Mouse (Mus musculus): ENCODE measurements around the gene Smyd1. TPM values are rescaled to one million over a fixed set of nuclear protein-coding genes. Genes with fewer than 3 reads are reported as not detected.
"Not testable (repeated sequence)": the region's sequence is repeated elsewhere in the genome, so short reads cannot be mapped to it uniquely, and the experiment has no call there.

The Smyd1 gene
- 100 to 1,000 TPM; 337 to 360 TPM for total RNA-seq (2021)
- long read RNA-seq, experiment 1, transcript Smyd1-201 (10 exons, 3,361 nt) = major isoform, 85 of 204 reads
- long read RNA-seq, experiment 1, transcript Smyd1-202 (9 exons, 3,292 nt) = minor isoform, 37 of 204 reads
- long read RNA-seq, experiment 1, partial matches to known transcripts = 13 of 204 reads
- long read RNA-seq, experiment 1, other reads (novel, unspliced or antisense) = 69 of 204 reads
- long read RNA-seq, experiment 2, transcript Smyd1-202 (9 exons, 3,292 nt) = minor isoform, 11 of 106 reads
- long read RNA-seq, experiment 2, transcript Smyd1-201 (10 exons, 3,361 nt) = major isoform, 37 of 106 reads
- long read RNA-seq, experiment 2, partial matches to known transcripts = 5 of 106 reads
- long read RNA-seq, experiment 2, other reads (novel, unspliced or antisense) = 53 of 106 reads

- no peak for DNase-seq
Observed at GRCm38 (mm10) chr6:71321826-71322283, at the start of gene Smyd1. Smyd1 (minus strand) TSS chr6:71322233.

GRCm38 (mm10) chr6:71371085-71371605, 49.1 kb upstream of the Smyd1 start:
- DNase-seq = no peak

GRCm38 (mm10) chr6:71369416-71369815, 47.4 kb upstream of the Smyd1 start:
- no peak for DNase-seq

DNA sequence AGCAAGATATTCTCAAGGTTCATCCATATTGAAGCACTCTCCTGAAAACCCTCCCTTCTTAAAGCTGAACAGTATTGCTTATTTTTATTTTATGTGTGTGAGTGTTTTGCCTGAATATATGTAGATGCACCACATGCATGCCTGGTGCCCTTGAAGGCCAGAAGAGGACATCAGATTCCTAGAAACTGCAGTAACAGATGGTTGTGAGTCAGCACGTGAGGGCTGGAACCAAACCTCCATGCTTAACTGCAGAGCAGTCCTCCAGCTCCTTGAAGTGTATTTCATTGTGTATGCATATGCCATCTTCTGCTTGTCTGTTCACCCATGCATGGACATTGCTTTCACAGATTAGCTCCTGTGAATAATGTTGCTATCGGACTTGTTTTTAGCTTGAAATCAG, 42.0 kb upstream of the Smyd1 start:
- no peak for DNase-seq

- DNase-seq = no peak
Observed at GRCm38 (mm10) chr6:71361156-71361670, 39.2 kb upstream of the Smyd1 start.

GRCm38 (mm10) chr6:71360751-71361150, 38.7 kb upstream of the Smyd1 start:
- no peak for DNase-seq

GRCm38 (mm10) chr6:71360221-71360620, 38.2 kb upstream of the Smyd1 start:
- DNase-seq = no peak

GRCm38 (mm10) chr6:71357493-71357892, 35.5 kb upstream of the Smyd1 start:
- DNase-seq = no peak

- no peak for DNase-seq
Observed at GRCm38 (mm10) chr6:71353722-71354121, 31.7 kb upstream of the Smyd1 start.

DNA sequence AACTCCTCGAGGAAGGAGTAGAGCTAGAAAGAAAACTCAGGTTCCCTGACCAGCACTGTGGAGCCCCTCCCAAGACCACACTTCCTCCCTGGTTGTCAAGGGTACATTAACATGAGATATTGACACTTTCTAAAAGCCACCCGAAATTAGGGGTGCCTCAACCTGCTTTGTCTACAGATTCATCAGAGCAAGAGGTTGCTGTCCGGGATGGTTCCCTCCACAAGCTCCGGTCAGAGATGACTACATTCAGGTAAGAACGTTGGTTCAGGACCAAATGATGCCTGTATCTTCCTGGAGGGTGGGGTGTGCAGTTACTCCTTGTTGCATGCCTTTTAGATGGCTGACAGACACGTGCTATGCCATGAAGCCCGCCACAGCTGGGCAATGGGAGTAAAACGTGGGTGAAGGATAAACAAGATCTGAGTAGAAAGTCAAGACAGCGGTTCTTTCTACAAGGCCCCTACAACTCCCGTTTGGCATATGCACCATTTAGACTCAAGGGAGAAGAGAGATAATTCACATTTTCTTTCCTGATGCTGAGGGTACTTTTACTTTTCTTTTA, 30.9 kb upstream of the Smyd1 start:
- no peak for DNase-seq

DNA sequence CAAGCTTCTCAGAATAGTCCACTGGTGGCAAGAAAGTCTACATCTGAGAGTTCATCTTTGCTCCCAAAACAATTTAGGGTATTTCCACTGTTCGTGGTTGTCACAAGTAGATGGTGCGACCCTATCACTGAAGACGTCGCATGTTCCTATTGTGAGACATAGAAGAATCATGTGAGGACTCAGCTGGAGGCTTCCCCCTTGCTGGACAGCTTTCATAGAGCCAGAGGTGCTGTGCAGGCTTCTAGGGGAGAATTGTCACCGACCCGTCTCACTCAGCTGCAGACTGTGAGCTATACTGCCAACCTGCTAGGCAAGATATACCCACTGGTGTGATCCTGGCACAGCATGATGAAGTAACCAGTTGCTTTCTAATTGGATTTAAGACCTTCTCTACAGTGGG, 30.2 kb upstream of the Smyd1 start:
- no peak for DNase-seq

- DNase-seq = no peak
Observed at GRCm38 (mm10) chr6:71351201-71351600, 29.2 kb upstream of the Smyd1 start.

GRCm38 (mm10) chr6:71348006-71348405, 26.0 kb upstream of the Smyd1 start:
- no peak for DNase-seq

DNA sequence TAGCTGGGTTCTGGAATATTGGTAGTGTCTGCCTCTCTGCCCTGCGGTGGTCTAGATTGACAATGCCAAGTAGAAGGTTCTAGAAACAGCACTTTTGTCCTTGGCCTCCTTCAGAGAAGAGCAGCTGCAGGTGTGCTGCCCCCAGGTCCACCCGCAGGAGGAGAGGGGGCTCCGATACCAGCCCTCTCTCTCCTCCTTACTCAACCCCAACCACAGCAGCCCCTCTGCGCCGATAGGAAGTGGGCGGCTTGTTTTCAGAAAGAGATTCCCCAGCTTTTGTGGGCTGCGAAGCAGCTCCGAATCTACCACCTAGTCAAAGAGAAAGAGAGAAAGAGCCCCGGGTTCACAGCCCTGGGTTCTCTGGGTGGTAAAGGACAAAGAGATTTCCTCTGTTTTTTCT, 19.1 kb upstream of the Smyd1 start:
- DNase-seq = no peak

DNA sequence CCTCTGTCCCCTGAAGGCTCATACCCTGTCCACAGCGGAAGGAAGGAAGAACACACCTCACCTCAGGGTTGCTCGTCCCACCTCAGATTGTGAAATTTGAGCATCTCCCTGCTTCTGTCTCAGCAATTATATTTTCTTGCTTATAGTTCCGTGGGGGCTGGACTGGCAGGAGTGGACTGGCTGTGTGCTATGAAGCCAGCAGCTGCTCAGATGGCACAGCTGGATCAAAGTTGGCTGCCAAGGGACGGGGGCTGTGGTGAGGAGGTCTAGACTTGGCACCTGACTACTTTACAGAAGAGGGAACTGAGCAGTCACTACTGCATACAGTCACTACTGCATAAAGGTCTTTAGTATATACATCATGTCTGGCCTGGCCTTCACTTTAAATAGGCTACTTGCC, 17.3 kb upstream of the Smyd1 start:
- DNase-seq = no peak

DNA sequence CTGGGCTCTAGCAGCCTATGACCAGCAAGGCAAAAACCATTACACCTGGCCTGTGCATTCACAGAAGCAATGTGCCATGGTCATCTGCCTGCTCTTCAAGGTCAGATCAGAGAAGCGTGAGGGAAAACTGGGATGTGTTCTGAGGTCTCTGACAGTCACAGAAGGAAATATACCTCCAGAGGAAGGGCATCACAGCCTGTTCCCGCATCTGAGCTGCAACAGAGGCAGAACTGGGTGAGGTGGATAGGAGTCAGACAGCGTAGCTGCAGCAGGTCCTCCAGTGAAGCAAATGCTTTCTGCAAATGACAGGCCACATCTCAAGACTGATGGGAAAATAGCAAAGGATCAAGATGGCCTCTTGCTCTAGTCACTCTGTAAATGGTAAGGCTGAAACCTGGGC, 16.9 kb upstream of the Smyd1 start:
- no peak for DNase-seq

- no peak for DNase-seq
Observed at GRCm38 (mm10) chr6:71337666-71338065, 15.6 kb upstream of the Smyd1 start.

- no peak for DNase-seq
Observed at GRCm38 (mm10) chr6:71333578-71334273, 11.7 kb upstream of the Smyd1 start.

- DNase-seq = no peak
Observed at GRCm38 (mm10) chr6:71333031-71333430, 11.0 kb upstream of the Smyd1 start.

DNA sequence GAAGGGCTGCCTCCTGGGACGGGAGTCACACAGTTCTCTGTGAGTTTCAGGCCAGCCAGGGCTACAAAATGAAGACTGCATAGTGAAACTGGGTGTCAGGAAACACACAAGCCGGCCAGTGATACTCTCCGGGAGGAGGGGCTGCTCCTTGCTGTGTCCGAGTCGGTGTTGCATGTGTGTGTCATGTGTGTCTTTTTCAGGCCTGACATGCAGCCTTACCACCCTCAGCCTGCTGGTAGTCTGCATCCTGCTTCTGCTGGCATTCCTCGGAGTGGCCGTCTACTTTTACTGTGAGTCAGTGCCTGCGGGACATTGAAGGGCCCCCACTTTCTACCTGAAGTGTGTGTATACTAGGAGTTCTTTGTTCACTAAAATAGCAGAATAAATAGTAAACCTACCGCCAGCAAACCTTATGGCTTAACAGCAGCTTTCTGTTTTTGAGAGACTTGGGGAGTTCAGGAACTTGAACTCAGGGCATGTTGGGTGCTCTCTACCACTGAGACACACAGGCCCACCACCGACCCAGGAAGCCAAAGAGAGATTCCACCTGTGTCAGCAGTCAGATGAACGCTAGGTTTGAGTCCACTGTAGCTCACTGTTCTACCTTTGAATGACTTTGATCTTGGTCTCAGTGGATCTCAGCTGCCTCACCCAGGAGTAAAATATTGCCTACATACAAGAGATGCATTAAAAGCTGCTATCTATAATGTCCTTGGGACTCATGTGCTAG, 10.4 kb upstream of the Smyd1 start:
- no peak for DNase-seq

DNA sequence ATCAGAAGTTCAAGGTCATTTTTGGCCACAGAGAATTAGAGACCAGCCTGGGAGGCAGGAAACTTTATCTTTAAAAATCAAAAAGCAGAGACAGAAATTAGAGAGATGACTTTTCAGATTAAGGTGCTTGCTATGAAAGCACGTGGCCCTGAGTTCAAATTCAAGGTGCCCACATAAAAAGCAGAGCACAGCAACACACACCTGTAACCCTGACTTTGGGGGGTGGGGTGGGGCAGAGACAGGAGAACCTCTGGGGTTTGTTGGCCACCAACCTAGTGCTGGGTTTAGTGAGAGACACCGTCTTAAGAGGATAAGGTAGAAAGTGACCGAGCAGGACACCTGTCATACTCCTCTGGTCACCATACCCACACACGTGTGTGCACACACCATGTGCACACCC, 9.5 kb upstream of the Smyd1 start:
- DNase-seq = not testable (repeated sequence)

DNA sequence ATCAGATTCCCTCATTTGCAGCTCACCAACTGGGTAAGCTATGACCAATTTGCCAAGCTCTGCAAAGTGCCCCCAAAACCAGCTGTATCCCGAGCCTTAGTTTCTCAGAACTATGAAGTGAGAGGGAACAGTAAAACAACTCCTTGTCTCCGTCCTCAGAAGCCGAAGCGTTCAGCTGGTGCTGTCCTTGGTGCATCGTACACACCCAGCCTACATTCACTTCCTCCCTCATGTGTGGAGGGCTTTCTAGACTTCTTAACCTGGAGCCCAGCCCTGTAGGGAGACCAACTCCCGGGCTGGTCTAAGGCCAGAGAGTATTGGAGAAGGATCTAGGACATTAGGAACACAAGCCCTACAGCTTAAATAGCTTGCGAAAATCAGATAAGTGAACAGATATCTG, 8.5 kb upstream of the Smyd1 start:
- DNase-seq = no peak

Measured in heart, adult 18-20 months (tissue).